Mouse (Mus musculus) ES-Bruce4 (cell line): ENCODE measurements around the gene Serpine2.

Source experiments
- CTCF ChIP-seq: IDR thresholded peaks from one replicate; pipeline ENCODE4 v1.8.1; 2011; ENCODE audit warnings: low read depth, low read length
- POLR2A ChIP-seq: IDR thresholded peaks from one replicate; pipeline ENCODE4 v1.8.1; 2011; ENCODE audit warnings: low read length; ENCODE audit not compliant: insufficient read depth

GRCm38 (mm10) chr1:79759436-79759972 lies 101.5 kb downstream of the Serpine2 start:
- TF ChIP-seq POLR2A (no peak), CTCF (no peak)
